Mouse (Mus musculus): ENCODE results near the gene Snrnp35.
A peak's percentile ranks its signal among the peaks of the same experiment; 100 is the strongest.
"Not testable (repeated sequence)": the region's sequence is repeated elsewhere in the genome, so short reads cannot be mapped to it uniquely, and the experiment has no call there.

Gene Snrnp35

DNA sequence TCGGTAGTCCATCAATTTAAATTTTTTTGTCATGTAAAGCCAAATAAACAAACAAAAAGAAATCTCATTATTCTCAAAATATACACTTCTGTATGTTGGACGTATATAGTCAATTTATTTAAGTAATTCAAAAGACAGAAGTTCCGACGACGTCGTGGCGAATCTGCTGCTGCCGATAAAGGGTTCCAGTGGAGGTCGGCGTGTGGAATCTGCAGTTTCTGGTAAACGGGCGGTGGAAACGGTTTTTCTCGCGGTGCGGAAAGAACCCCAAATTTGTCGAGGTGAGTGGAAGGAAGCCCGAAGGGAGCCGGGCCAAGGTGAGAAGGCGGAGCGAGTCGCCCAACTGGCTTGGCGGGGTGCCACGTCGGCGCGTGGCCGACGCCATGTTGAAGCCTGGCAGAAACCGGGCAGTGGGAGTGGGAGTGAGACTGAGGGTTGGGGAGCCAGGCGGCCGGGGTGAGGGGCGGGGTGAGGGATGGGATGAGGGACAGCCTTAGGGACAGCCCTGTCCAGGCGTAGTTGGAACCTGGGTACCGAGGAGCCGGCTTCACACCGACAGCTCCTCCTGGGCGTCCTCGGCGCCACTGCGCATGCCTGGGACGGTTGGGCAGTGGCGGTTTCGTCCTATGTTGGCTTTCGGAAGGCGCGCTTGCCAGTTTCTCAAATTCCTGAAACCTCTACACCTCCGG, at the start of gene Snrnp35:
TSS of gene Snrnp35 (plus strand) at position 169 of the 689 bp plus-strand sequence.
- DNase-seq (ENCODE audit: low read depth, low spot score), result peak; percentile 96

DNA sequence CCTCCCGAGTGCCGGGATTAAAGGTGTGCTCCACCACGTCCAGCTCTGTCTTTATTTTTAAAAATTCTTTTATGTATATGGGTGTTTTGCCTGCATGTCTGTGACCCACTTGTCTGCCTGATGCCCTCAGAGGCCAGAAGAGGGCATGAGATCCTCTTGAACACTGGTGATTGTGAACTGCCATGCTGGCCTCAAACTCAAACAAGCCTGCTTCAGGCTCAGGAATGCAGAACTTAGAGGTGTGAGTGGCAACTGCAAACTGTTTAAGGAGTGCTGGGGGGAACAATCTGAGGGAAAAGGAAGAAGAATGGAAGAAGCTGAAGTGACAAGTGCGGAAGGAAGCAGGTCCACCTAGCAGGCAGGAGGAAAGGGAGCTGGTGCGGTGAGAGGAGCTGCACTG, 44.7 kb upstream of the Snrnp35 start:
- DNase-seq (ENCODE audit: low read depth, low spot score), result peak; percentile 69

DNA sequence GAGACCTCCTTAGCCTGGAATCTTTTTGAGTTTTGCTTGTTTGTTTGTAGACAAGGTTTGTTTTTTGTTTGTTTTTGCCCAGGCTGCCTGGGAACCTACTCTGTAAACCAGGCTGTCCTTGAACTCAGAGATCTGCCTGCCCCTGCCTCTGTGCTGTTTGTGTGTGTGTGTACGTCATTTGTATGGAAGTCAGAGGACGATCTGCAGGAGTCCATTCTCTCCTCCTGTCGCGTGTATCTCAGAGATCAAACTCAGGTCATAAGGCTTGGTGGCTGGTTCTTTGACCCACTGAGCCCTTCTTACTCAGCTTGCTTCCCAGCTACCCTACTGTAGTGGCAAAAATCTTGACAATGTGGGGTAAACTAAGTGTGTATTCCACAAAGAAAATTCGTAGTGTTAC, 44.2 kb upstream of the Snrnp35 start:
- DNase-seq (ENCODE audit: low read depth, low spot score), result no peak

DNA sequence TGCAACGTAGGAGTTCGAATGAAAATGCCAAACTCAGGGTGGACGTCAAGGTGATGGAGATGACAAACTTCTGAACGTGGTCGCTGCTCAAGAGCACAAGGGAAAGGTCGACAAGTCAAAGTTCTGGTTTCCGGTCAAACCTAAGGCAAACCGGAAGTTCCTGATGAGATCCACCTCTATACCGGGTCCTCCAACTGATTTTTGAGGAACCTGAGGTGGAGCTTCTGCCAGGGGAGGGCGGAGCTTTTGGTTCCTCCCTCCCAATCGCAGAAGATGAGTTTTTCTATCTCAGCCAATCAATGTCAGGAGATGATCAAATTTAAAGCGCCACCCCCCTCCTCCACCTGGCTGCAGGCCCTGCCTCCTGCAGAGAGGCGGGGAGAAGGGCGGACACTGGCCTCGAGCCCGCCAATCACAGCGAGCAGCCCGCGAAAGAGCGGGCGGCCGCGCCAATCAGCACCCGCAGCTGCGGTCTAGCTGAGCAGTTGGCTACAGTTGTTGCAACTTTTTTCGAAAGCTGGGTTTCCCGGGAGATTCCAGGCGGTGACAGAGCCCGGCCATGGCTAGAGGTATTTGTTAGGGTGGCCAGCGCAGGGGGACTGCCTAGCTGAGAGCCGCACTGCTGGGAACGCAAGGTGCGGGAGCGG, 43.4 kb upstream of the Snrnp35 start, which contains the start of gene Kmt5a:
TSS of gene Kmt5a (plus strand) at position 484 of the 647 bp plus-strand sequence.
- DNase-seq (ENCODE audit: low read depth, low spot score), result peak; percentile 99

DNA sequence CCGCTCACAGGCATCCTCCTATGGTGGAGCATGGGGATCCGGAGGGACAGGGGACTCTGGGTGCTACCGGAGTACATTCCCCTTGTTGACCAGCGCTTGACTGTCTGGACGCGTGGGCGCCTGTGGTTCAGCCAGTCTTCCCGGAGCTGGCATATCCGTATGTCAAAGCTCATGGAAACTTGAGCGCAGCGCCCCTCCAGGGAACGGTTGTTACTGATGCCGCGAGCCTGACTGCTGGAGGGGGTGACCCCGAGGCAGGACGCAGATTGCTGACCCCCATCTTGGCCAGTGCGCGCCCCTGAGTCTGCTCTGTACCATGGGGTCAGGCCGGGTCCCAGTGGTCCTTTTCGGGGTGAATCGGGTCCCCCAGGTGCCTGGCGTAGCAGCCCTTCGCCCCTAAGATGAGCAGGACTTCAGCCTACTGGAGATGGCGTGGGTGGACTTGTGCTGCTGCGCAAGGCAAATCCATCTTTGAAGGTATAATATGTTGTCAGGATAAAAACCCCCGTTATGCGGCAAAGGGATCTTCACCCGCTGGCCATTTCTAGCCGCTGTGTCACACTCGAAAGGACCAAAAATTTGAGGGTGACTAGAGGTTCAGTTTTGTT, 42.7 kb upstream of the Snrnp35 start:
- peak; percentile 85 for DNase-seq (ENCODE audit: low read depth, low spot score)

DNA sequence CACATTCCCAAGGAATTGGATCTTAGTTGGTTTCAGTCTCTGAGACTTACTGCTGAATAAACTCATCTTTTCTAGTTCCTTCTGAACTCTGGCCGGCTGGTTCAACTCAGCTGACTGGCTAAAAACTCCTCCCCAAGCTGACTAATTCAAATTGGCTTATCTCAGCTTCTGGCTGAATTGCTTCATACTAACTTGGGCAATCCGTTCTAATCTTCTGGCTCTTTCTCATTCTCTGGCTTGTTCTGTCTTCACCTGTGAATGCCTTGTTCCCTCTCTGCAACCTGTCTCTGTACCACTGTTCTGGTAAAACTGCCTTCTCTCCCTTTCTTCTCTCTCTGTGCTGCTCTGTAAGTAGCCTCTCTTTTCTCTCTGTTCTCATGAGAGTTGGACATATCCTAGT, 40.3 kb upstream of the Snrnp35 start:
- peak; percentile 84 for DNase-seq (ENCODE audit: low read depth, low spot score)

DNA sequence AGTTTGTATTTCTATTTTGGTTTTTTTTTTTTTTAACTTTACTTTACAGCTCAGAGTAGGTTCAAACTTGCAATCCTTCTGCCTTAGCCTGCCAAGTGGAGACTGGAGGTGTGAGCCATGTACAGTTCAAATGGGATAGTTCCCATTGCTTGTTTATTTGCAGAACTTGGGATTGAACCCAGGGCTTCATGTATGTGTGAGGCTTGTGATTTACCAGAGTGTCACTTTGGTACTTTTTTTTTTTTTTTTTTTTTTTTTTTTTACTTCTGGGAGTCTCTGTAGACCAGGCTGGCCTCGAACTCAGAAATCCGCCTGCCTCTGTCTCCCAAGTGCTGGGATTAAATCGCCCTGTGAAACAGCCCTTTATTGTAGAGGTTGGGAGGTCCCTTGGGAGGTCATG, 38.7 kb upstream of the Snrnp35 start:
- DNase-seq (ENCODE audit: low read depth, low spot score), result no peak

DNA sequence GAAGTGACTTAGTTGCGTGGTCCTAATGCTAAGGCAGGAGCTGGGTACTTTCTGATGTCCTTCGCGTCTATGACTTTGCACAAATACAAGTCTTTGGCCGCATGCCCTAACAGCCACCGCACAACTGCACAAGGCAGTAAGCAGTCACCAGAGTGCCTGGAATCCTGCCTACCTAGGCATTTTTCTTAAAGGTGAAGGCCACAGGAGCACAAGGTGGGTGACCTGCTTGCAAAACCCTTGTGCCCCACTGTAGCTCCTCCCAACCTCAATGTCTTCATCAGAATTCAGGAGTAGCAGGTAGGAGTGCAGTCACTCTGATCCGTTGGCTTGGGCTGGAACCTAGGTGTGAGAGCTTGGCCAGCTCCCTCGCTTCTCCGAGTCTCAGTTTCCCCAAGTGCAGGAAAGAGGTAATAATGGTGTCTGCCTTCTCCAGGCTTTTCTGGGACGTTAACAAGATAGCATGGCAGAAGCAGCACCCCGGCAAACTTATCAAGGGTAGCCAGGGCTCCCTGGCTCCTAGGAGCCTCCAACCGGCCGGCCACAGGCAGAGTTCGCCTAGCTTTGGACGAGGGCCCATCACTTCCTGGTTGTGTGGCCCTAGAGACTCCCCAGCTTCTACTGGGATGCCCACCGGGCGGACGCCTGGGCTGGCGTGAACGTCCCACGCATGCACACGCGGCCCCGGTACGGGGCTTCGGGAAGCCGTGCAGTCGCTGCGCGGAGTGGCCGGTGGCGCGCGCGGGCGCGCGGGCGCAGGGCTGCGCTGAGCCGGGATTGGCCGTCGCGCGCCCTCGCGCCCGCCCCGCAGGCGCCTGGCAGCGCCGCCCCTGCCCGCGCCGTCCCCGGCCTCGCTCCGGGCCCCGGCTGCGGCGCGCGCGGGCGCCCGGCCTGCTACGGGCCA, 38.0 kb upstream of the Snrnp35 start:
- DNase-seq (ENCODE audit: low read depth, low spot score), result peak; percentile 65

DNA sequence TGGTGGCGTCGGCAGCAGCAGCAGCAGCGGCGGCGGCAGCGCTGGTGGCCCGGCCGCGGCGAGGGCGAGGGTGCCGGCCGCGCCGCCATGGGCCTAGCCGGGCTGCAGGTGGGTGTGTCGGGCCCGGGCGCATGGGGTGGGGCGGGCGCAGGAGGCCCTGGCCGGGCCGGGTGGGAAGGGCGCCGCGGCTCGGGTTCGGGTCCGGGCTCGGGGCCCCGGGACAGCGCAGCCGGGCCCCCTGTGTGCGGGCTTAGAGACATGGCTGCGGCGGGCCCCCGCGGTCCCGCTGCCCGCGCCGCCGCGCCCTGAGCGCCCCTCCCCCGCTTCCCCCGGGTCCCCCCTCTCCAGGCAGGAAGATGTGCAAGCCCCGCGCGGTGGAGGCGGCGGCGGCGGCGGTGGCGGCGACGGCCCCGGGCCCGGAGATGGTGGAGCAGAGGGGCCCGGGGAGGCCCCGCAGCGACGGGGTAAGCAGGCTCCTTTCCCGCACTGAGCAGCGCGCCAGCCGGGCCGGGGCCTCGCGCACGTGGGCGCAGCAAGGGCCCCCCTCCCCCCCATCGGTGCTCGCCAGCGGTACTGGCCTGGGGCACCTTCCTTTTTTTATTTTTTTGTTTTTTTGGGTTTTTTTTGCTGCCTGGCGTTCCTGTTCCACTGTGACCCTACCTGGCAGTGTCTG, 37.2 kb upstream of the Snrnp35 start:
- no peak for DNase-seq (ENCODE audit: low read depth, low spot score)

DNA sequence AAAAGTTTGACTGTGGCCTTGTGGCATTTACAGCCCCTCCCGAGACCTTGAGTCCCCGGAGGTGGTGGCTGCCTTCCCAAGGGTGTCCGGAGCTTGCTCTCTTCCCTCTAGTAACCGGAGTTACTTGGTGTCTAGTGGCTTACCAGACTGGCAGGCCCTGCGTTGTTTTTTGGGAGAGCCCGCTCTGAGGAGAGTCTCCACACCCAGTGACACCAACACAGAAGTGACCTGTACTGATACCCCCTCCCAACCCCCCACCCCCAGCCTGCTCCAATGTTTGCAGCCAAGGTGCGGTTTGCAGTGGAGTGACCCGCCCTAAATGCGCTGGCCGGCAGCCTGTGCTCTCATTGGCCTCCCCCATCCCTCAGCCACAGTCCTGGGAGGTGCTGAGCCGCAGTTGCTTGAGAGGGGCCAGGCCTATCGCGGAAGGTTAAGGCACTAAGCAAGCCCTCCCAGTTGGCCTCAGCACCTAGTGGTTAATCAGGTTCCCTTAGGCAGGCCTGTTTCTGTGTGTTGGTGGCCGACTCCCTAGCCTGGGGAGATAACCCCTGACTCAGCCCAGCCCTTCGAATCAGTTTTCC, 36.5 kb upstream of the Snrnp35 start:
- peak; percentile 92 for DNase-seq (ENCODE audit: low read depth, low spot score)

DNA sequence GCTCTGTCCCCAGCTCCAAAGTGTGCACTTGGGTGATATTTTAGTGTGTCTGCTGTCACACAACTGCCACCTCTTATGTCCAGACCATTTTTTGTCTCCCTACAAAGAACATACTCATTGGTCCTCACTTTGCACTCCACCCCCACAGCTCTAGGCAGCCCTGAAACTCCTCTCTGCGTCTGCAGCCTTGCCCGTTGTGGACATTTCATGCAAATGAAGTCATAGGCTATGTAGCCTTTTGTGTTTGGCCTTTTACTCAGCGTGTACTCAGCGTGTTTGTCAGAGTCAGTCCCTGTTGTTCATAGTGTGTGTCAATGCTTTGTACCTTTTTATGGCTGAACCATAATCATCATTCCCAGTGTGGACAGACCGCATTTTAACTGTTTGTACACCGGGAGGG, 33.4 kb upstream of the Snrnp35 start:
- no peak for DNase-seq (ENCODE audit: low read depth, low spot score)

DNA sequence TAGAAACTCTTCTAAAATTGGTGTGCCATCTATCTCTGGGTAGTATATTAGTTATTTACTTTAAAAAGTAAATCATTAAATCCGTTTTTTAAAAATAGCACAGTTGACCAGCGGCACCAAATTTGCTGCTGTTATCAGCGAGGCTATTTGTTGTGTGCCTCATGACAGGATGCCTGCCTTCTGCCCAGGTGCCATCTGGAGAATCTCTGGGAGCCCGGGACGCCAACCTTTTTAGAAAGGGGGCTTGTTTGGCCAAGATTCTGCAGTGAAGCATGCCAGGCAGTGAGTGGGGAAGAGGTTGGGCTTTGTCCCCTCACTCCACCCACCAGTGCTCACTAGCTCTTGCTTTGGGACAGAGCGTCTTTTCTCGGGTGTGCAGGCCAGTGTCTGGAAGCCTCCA, 32.9 kb upstream of the Snrnp35 start:
- DNase-seq (ENCODE audit: low read depth, low spot score), result no peak

DNA sequence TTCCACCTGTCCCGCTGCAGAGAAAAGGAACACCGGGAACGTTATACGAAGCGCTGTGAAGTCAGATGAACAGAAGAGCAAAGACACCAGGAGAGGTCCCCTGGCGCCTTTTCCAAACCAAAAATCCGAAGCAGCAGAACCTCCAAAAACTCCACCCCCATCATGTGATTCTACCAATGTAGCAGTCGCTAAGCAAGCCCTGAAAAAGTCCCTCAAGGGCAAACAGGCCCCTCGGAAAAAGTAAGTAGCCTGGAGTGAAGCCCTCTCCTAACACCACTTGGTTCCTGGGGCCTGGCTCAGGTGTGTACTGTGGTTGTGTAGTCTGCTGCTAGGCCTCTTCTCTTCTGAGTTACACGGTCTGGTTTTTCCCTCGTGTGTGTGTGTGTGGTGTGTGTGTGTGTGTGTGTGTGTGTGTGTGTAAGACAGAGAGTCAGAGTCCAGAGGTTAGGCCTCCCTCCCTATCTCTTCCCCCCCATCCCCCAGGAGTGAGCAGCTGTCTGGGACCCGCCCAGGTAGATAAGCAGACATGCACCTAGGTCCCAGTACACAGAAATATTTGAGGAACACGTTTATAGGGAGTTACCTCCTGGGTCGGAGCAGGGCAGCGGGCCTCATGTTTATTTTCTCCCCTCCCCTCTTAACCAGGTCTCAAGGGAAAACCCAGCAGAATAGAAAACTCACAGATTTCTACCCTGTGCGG, 32.1 kb upstream of the Snrnp35 start:
- DNase-seq (ENCODE audit: low read depth, low spot score), result no peak

DNA sequence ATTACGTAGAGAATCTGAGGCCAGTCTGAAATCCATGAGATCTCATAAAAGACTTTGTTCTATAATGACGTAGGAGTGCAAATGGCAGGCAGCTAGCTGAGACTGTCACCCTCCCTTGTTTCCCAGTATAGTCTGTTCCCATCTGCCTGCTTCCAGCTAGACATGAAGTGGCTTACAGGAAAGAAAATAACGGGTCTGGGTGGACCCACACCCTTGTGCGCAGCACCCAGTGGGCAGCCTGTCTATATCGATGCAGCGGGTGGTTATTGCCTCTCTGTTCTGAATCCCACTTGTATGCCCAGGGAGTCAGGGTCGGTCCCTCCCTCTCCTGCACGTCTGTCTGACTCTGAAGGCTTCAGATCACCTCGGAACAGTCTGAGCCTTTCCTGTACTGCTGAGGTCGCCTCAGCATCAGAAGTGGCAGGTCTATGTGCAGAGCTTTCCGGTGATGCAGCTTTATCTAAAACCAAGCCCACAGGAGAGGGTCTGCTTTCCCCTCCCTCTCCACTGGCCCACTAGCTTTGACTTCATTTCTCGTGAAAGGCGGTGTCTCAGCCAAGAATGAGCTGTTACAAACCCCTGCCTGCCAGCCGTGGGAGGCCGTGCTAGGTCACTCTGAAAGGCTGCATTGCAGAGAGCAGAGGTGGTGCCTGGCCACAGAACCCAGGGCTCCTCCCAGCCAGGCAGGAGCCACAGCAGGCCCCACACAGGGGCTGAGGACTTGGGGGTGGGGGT, 30.3 kb upstream of the Snrnp35 start:
- DNase-seq (ENCODE audit: low read depth, low spot score), result no peak

DNA sequence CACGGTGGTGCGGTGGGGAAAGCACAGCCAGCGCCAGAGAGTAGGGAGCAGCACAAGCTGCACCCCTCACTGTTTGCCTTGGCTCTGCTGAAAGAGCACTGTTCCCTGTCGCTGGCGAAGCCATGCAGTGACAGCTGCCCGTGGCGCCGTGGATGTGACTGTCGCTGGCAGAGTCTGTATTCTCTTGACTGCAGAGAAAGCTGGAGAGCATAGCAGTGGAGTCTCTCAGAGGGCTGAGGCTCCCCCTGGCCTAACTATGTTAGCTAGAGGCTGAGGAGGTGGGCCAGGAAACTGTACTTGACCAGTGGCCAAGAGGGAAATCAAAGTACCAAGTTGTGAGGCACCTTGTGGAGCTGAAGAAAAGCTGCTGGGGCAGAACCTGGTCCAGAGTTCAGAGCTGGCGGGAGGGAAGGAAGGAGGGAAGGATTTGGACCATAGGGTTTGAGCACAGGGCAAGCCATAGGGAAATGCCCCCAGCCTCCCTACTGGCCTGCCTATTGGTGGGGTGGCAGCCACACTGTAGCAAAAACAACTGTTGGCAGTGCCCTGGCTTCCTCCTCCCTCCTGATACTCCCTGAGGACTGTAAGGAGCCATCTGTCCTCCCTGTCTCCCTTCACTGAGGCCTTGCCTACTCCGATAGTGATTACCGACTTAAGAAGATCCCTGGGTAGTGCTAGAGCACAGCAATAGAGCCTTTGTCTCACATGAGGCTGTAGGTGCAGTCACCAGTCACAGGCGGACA, 29.4 kb upstream of the Snrnp35 start:
- DNase-seq (ENCODE audit: low read depth, low spot score), result no peak

DNA sequence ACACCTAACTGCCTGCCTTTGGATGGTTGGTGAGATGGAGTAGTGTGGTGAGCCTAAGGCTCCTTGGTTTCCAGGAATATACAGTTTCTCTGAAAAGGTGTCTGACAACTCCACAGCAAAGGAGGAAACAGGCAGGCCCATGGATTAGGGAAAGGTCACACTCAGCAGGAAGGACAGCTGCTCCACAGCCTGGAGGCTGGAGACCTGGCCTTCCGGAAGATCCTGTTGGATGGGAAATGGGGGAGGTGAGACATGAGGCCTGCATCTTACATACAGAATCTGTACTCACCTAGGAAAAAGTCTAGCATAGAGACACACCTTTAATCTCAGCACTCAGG, 28.9 kb upstream of the Snrnp35 start:
- DNase-seq (ENCODE audit: low read depth, low spot score), result no peak

DNA sequence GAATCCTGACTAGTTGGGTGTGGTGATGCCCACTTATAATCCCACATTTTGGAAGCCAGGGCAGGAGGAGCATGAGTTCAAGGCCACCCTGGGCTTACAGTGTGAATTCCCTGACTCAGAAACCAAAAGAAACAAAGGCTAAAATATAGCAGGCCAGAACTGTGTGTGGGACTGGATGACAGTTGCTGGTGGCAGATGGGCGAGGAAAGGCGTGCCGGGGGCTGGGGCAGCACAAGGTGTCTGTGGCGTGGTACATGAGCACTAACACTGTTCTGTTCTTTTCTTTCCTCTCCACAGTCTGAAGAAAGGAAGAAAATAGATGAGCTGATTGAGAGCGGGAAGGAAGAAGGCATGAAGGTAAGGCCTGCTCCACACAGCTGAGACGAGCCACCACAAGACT, 26.2 kb upstream of the Snrnp35 start:
- no peak for DNase-seq (ENCODE audit: low read depth, low spot score)

DNA sequence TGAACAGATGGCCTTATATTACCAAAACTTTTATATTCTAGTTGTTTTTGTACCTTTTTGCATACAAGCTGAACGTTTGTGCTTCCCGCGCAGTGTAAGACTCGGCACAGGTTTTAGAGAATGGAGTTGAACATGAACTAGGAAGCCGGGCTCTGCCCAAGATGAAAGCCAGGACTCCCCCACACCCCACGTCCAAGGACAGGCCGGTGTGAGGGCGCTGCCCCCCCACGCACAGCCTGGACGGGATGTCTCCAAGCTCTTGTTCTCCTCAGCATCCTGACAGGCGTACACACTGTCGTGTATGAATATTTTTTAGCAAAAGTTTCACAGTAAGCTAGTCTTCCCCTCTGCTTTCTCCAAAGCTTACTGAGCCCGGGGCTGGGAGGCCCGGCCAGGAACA, 22.0 kb upstream of the Snrnp35 start:
- not testable (repeated sequence) for DNase-seq (ENCODE audit: low read depth, low spot score)
